ENCODE assay signal across 7 mouse cellular contexts in the genomic region with DNA sequence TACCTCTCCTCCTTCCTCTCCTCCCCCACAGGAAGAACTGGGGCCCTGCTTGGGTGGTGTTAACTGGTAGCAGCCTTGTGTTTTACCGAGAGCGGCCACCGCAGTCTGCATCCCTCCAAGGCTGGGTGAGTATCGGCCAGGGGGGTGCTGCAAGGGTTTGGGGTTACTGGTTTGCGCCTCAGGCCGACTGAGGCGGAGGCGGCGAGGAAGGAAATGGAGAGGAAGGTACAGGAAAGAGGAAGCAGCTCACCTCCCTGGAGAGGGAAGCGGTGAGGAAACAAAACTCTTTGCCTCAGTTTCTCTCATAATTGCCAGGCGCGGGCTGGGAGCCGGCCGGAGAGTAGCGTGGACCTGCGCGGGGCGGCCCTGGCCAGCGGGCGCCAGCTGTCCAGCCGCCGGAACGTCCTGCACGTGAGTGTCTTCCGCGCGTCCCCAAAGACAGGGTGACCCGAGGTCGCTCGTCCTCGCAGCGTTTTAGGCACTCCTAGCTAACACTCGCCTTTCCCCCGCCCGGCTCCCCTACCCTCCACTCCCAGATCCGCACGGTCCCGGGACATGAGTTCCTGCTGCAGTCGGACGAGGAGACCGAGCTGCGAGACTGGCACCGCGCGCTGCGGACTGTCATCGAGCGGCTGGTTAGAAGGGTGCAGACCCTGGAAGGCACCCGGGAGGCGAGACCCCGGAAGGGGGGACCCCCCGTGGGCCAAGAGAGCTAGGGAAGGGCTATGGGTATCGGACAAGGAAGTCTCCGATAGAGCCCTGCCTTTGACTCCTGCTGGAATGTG. TPM values are rescaled to one million over a fixed set of nuclear protein-coding genes. Genes with fewer than 3 reads are reported as not detected.
DNase-seq lines count a peak whose midpoint lies in the region; ATAC-seq and TF ChIP-seq lines count a peak whose summit lies in the region.

No protein-coding gene starts in this region.

- peak overlapping the region; percentile 96 for H3K4me2 ChIP-seq in intestine, embryonic 16.5 days (ENCODE audit: low read depth, low read length)

- no peak for TF ChIP-seq POLR2A in ES-Bruce4 (IDR thresholded peaks at IDR 0.05; ENCODE audit: insufficient read depth, low read length)

- peak; percentile 17 for ATAC-seq in activated CD4-positive, CD25-positive, alpha-beta regulatory T cell, adult 4 months
- 0 out of 2 replicates have a peak, but pooled peaks have one; percentile 9 for ATAC-seq in granulocyte monocyte progenitor cell, adult 5-6 weeks (replicated peaks; ENCODE audit: poor library complexity, severe bottlenecking)
- peak; percentile 55 for ATAC-seq in intestine, embryonic 16.5 days

- peak overlapping the region; percentile 56 for H3K4me3 ChIP-seq in ES-Bruce4 (ENCODE audit: low read depth, low read length)
- peak overlapping the region; percentile 62 for H3K4me3 ChIP-seq in intestine, embryonic 16.5 days (ENCODE audit: low read length)

- no peaks in the 10 kb centered on the region for H3K27me3 ChIP-seq in ES-Bruce4 (ENCODE audit: control insufficient read depth, insufficient read depth, low read length, poor library complexity, severe bottlenecking)
- peaks cover 17% of the 10 kb centered on the region for H3K27me3 ChIP-seq in intestine, embryonic 16.5 days (replicated peaks; ENCODE audit: control insufficient read depth, insufficient read depth, low read length)

- no peak for TF ChIP-seq EP300 in ES-Bruce4 (IDR thresholded peaks at IDR 0.05; ENCODE audit: insufficient read depth, low read depth, low read length)

- no peak overlapping the region for H3K27ac ChIP-seq in ES-Bruce4 (ENCODE audit: insufficient read depth, low read length)
- H3K27ac ChIP-seq in intestine, embryonic 16.5 days (ENCODE audit: low read length) = no peak overlapping the region

- 0 out of 2 replicates have a peak, but pooled peaks cover 5% of the 10 kb centered on the region for H3K36me3 ChIP-seq in ES-Bruce4 (ENCODE audit: control insufficient read depth, insufficient read depth, low read length, poor library complexity, severe bottlenecking)
- no peaks in the 10 kb centered on the region for H3K36me3 ChIP-seq in intestine, embryonic 16.5 days (ENCODE audit: control insufficient read depth, insufficient read depth, low read length)

- no peaks in the 10 kb centered on the region for H3K9me3 ChIP-seq in ES-Bruce4 (replicated peaks; ENCODE audit: control insufficient read depth, insufficient read depth, low read length, poor library complexity, severe bottlenecking)
- H3K9me3 ChIP-seq in intestine, embryonic 16.5 days (ENCODE audit: control insufficient read depth, low read length) = no peaks in the 10 kb centered on the region

- TF ChIP-seq CTCF in ES-Bruce4 (IDR thresholded peaks at IDR 0.05; ENCODE audit: low read depth, low read length) = no peak

- H3K9ac ChIP-seq in ES-Bruce4 (ENCODE audit: low read depth, poor library complexity, severe bottlenecking) = peak overlapping the region; percentile 75
- peak overlapping the region; percentile 72 for H3K9ac ChIP-seq in intestine, embryonic 16.5 days (ENCODE audit: low read depth, low read length)

- peaks cover 12% of the 10 kb centered on the region for H3K4me1 ChIP-seq in ES-Bruce4 (ENCODE audit: control insufficient read depth, insufficient read depth, low read length)
- peaks cover 19% of the 10 kb centered on the region for H3K4me1 ChIP-seq in intestine, embryonic 16.5 days (ENCODE audit: control insufficient read depth, insufficient read depth, low read length)

- WGBS in intestine, embryonic 16.5 days = 2% methylated on average over 54 of the region's 54 CpGs

- peak; percentile 31 for DNase-seq in lung, postnatal 14 days
- DNase-seq in testis, postnatal 10 days (ENCODE audit: low spot score) = peak; percentile 64
- no peak for DNase-seq in cerebellum, adult 11-12 months

RNA-seq across cellular contexts. Expression of a gene that starts 4.4 kb away (rescaled TPM):
- 8.5 and 9.1 TPM in 2 replicates for polyA plus RNA-seq in ES-Bruce4 (2011; ENCODE audit: insufficient read depth, insufficient read length, low read depth, missing spikeins)
- polyA plus RNA-seq in activated CD4-positive, CD25-positive, alpha-beta regulatory T cell, adult 4 months (2017; shearing (Covaris generic)) = 100 to 1,000 TPM; 125 TPM
- total RNA-seq in granulocyte monocyte progenitor cell, adult 5-6 weeks (2014; fragmentation: Nextera tagmentation) = 46.0 and 53.1 TPM in 2 replicates
- 34.7 and 51.8 TPM in 2 replicates for total RNA-seq in granulocyte monocyte progenitor cell, adult 5-6 weeks (2017)
- 7.9 and 9.0 TPM in 2 replicates for polyA plus RNA-seq in intestine, embryonic 16.5 days (2015; fragmentation: Nextera tagmentation; extraction: Ambion mirVana)

RNA-seq across cellular contexts. Expression of a gene that starts 14.6 kb away (rescaled TPM):
- 129 and 136 TPM in 2 replicates for polyA plus RNA-seq in ES-Bruce4 (2011; ENCODE audit: insufficient read depth, insufficient read length, low read depth, missing spikeins)
- polyA plus RNA-seq in activated CD4-positive, CD25-positive, alpha-beta regulatory T cell, adult 4 months (2017; shearing (Covaris generic)) = 10 to 100 TPM; 21.6 to 21.9 TPM
- 63.0 and 105 TPM in 2 replicates for total RNA-seq in granulocyte monocyte progenitor cell, adult 5-6 weeks (2014; fragmentation: Nextera tagmentation)
- 193 and 221 TPM in 2 replicates for total RNA-seq in granulocyte monocyte progenitor cell, adult 5-6 weeks (2017)
- 96.8 and 108 TPM in 2 replicates for polyA plus RNA-seq in intestine, embryonic 16.5 days (2015; fragmentation: Nextera tagmentation; extraction: Ambion mirVana)

RNA-seq across cellular contexts. Expression of a gene that starts 15.6 kb away (rescaled TPM):
- 19.8 and 21.4 TPM in 2 replicates for polyA plus RNA-seq in ES-Bruce4 (2011; ENCODE audit: insufficient read depth, insufficient read length, low read depth, missing spikeins)
- under 1 TPM; 0.15 to 0.75 TPM for polyA plus RNA-seq in activated CD4-positive, CD25-positive, alpha-beta regulatory T cell, adult 4 months (2017; shearing (Covaris generic))
- not detected in 2 replicates for total RNA-seq in granulocyte monocyte progenitor cell, adult 5-6 weeks (2014; fragmentation: Nextera tagmentation)
- not detected in 2 replicates for total RNA-seq in granulocyte monocyte progenitor cell, adult 5-6 weeks (2017)
- 6.6 and 7.6 TPM in 2 replicates for polyA plus RNA-seq in intestine, embryonic 16.5 days (2015; fragmentation: Nextera tagmentation; extraction: Ambion mirVana)

RNA-seq across cellular contexts. Expression of a gene that starts 28.0 kb away (rescaled TPM):
- polyA plus RNA-seq in ES-Bruce4 (2011; ENCODE audit: insufficient read depth, insufficient read length, low read depth, missing spikeins) = not detected in 2 replicates
- polyA plus RNA-seq in activated CD4-positive, CD25-positive, alpha-beta regulatory T cell, adult 4 months (2017; shearing (Covaris generic)) = under 1 TPM in 1 of 2 experiments, not detected in 1; 0.07 TPM
- not detected in 2 replicates for total RNA-seq in granulocyte monocyte progenitor cell, adult 5-6 weeks (2014; fragmentation: Nextera tagmentation)
- not detected in 2 replicates for total RNA-seq in granulocyte monocyte progenitor cell, adult 5-6 weeks (2017)
- not detected in 2 replicates for polyA plus RNA-seq in intestine, embryonic 16.5 days (2015; fragmentation: Nextera tagmentation; extraction: Ambion mirVana)

RNA-seq across cellular contexts. Expression of a gene that starts 37.4 kb away (rescaled TPM):
- polyA plus RNA-seq in ES-Bruce4 (2011; ENCODE audit: insufficient read depth, insufficient read length, low read depth, missing spikeins) = 26.2 and 26.7 TPM in 2 replicates
- polyA plus RNA-seq in activated CD4-positive, CD25-positive, alpha-beta regulatory T cell, adult 4 months (2017; shearing (Covaris generic)) = 10 to 100 TPM in 1 of 2 experiments, 1 to 10 TPM in 1; 4.0 to 10.6 TPM
- total RNA-seq in granulocyte monocyte progenitor cell, adult 5-6 weeks (2014; fragmentation: Nextera tagmentation) = 53.3 and 72.1 TPM in 2 replicates
- total RNA-seq in granulocyte monocyte progenitor cell, adult 5-6 weeks (2017) = 4.1 TPM in 2 replicates
- 9.9 and 11.1 TPM in 2 replicates for polyA plus RNA-seq in intestine, embryonic 16.5 days (2015; fragmentation: Nextera tagmentation; extraction: Ambion mirVana)

Comparison
In these comparisons a context has a peak if more than half of its experiments do, and no peak if none do; other contexts are left out.
1. RNA of a gene that starts 4.4 kb away (polyA plus RNA-seq): 125 TPM in activated CD4-positive, CD25-positive, alpha-beta regulatory T cell, adult 4 months; 8.5 to 9.1 TPM in ES-Bruce4 and 7.9 to 9.0 TPM in intestine, embryonic 16.5 days; every median in the first group is over 10 times any median in the second.
2. Peak in every context shown above with its lines, with median percentiles within 50 percentile points of each other: ATAC-seq.